Mouse (Mus musculus): ENCODE data around the gene Ssu72.

The Ssu72 gene

GRCm38 (mm10) chr4:155703425-155703929 is 1.1 kb upstream of the Ssu72 start:
- DNase-seq: no peak

DNA sequence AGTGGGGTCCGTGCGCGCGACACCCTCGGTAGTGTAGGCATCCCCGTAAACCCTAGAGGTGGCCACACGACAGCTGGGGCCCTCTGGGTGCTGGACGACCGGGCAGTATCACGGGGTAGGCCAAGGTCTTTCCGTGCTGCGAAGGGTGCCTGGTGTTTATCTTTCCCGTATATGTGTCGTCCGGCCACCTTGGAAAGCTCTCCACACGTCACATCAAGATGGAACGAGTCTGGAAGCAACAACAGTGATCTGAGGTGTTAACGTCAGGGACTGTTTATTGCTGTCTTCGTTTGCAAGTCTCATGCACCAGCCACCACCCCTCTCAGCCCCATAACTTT is 961 bp downstream of the Ssu72 start:
- no peak for DNase-seq

- DNase-seq: no peak
These were observed 4.0 kb downstream of the Ssu72 start for GRCm38 (mm10) chr4:155708582-155708981.

GRCm38 (mm10) chr4:155708988-155709387 is 4.4 kb downstream of the Ssu72 start:
- no peak for DNase-seq

GRCm38 (mm10) chr4:155710521-155711252 is 6.1 kb downstream of the Ssu72 start:
- DNase-seq: peak; percentile 51 to 55

- peak; percentile 56 to 65 for DNase-seq
These were observed 17.1 kb downstream of the Ssu72 start for GRCm38 (mm10) chr4:155721668-155722083.

DNA sequence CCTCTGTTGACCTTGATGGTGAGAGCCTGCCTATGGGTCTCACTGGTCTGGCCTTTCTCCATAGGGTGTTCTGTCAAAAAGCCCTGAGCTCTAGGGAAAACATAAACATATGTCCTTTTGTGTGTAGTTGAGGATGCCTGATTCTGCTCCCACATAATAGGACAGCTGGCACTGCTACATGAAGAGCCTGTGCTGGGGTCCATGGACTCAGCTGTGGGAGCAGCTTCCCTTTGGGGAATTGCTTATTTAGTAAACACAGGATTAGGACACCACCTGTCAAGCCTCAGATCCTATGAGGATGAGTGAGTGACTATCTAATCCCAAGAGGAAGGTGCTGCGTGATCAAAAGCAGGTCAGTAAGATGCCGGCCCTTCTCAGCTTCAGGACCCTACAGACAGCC is 23.4 kb downstream of the Ssu72 start:
- DNase-seq: no peak

DNA sequence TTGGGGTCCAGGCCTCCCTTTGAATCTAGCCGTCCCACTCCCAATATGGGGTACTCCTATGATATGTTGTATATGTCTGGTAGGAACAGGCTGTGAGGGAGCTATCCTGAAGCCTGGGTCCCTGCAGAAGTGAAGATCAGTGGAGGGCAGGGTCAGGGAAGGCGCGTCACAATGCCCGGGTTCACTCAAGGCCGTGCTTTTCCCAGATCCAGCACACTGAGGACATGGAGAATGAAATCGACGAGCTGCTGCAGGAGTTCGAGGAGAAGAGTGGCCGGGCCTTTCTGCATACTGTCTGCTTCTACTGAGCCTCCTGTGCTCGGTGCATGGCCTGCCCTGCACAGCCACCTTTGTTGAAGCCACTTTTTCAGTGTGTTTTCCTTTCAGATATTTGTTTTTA is 28.7 kb downstream of the Ssu72 start:
- DNase-seq: no peak

DNA sequence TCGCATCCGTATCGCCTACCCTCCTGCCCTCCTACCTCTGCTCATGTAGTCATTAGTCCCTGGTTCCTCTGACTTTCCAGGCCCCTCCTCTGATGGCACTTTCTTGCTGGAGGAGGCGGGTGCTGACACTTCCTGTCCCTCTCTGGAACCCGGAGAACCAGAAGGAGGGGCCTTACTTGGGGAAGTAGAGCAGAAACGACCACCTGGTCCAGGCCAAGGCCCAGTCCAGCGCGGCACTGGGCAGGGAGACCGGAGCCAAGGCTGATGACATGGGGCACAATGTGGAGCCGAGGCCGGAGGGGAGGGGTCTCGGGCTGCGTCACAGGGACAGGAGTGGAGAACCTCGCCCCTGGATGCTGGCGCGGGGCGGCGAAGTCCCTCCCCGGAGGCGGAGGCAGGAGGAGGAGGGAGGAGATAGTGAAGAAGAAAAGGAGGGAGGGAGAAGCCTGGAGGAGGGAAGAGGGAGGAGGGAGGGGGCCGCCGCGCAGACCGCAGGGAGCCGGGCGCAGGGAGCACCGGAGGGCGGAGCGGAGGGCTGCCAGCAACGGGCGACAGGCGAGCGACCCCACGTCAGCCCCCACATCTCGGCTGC is 29.8 kb downstream of the Ssu72 start, which contains the start of gene Tmem240:
Gene Tmem240 (plus strand): TSS at position 451 of the 592 bp plus-strand sequence.
- peak; percentile 93 to 96 for DNase-seq

DNA sequence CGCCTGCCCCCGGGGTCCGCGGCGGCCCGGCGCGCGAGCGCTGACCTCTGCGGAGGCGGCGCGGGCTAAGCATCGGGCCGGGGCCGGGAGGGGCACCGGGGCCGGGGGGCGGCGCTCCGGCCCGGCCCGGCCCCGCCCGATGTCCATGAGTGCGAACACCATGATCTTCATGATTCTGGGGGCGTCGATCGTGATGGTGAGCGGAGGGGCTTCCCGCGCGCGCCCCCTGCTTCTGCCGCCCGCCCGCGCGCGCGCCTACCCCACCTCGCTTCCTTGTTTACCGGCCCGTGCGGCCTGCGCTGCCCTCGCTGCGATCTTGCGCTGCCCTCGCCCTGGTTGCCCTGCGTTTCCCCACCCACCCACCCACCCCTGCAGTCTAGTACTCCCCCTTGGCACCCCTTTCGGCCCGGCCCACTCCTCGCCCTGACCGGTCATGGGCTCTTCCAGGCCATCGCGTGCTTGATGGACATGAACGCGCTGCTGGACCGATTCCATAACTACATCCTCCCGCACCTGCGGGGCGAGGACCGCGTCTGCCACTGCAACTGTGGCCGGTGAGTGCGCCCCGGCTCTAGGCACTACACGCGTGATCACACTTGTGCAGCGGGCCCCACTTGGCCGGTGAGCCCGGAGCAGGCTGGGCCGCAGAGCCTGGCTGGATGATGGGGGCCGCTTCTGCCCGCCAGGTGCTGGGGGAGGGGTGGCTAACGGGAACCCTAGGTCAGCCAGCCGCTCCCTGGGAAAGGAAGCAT is 30.5 kb downstream of the Ssu72 start:
- DNase-seq: peak; percentile 76 to 81

GRCm38 (mm10) chr4:155735788-155736187 is 31.2 kb downstream of the Ssu72 start:
- DNase-seq: no peak

GRCm38 (mm10) chr4:155736421-155736820 is 31.8 kb downstream of the Ssu72 start:
- peak in 1 of 2 experiments; percentile 38 for DNase-seq

DNA sequence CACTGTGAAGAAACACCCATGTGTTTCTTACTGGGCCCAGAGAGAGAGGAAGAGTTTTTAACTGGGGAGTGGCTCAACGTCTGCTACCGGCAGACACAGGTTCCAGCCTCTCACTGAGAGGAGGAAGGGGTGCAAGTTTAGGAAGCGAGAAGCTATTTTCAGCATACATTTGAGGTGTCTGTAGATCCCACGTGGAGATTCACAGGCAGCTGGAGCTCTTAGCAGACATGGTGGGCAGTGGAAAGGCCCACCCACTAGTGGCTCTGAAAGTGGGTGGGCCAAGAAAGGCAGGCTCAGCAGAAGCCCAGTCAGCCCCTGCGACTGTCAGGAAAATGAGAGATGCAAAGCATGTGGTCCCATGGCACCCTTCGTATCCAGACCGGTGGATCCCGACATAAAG is 33.7 kb downstream of the Ssu72 start:
- no peak for DNase-seq

- peak in 1 of 2 experiments; percentile 43 for DNase-seq
These were observed 34.6 kb downstream of the Ssu72 start for GRCm38 (mm10) chr4:155739152-155739551.

- peak; percentile 80 for DNase-seq
These were observed 35.4 kb downstream of the Ssu72 start for GRCm38 (mm10) chr4:155739741-155740636.

- peak in 1 of 2 experiments; percentile 32 for DNase-seq
These were observed 36.1 kb downstream of the Ssu72 start for GRCm38 (mm10) chr4:155740681-155741080.

GRCm38 (mm10) chr4:155742684-155743083 is 38.1 kb downstream of the Ssu72 start:
- DNase-seq: no peak

GRCm38 (mm10) chr4:155744474-155744873 is 39.9 kb downstream of the Ssu72 start:
- peak; percentile 60 to 69 for DNase-seq

GRCm38 (mm10) chr4:155745136-155745535 is 40.5 kb downstream of the Ssu72 start:
- no peak for DNase-seq

DNA sequence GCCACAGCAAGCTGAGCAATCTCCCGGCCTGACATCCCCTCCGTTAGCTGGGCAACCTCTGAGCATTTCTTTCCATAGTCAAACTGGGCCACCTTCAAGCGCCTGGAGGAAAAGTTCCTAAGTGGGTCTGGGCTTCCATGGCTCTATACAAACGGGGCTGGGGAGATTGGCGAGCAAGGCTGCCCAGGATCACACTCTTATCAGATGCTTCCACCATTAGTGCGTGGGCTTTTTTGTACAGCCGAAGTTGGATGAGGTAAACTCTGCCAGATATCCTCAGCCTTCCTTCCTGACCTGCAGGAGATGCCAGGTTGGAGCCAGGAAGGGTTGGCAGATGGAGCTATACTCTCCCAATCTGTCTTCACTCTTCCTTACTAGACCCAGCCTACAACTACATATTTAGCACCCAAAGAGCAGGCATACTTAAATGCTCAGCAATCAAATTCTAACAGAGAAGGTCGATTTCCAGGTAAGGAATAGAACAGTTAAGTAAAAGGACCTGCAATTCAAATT is 41.5 kb downstream of the Ssu72 start:
- DNase-seq: peak; percentile 75 to 85

- peak; percentile 50 to 64 for DNase-seq
These were observed 42.2 kb downstream of the Ssu72 start for GRCm38 (mm10) chr4:155746575-155747490.
